ENCODE assay signal across 8 mouse cellular contexts in the genomic region with DNA sequence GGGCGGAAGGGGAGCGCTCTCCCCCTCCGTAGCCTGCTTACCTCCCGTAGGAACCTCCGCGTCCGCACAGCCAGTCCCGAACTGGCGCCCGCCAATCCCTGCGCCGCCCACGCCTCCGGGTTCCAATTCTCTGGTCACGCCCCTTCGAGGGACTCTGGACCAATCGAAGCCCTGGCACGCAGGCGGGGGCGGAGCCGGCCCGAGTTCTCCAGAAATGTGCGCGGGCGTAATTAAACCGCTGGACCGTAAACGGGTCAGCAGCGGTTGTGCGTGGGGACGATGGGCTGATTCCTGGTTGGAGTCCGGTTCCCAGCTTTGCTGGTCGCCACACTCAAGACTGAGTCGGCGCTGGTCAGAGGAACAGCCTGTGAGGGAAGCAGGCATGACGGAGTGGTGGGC. TPM values are rescaled to one million over a fixed set of nuclear protein-coding genes. Genes with fewer than 3 reads are reported as not detected.
DNase-seq lines count a peak whose midpoint lies in the region; ATAC-seq and TF ChIP-seq lines count a peak whose summit lies in the region.

A gene (minus strand): TSS at position 117 of the 399 bp plus-strand sequence.

- peak within 1 kb of the TSS; percentile 82 for H3K4me2 ChIP-seq in heart, embryonic 11.5 days
- H3K4me2 ChIP-seq in kidney, embryonic 15.5 days = peak within 1 kb of the TSS; percentile 83
- peak within 1 kb of the TSS; percentile 77 for H3K4me2 ChIP-seq in limb, embryonic 15.5 days
- peak within 1 kb of the TSS; percentile 98 for H3K4me2 ChIP-seq in midbrain, postnatal 0 days (ENCODE audit: low read depth, low read length, poor library complexity, severe bottlenecking)

- H3K9me3 ChIP-seq in heart, embryonic 11.5 days (replicated peaks; ENCODE audit: control insufficient read depth, low read length) = no peaks in the 10 kb centered on the region
- H3K9me3 ChIP-seq in kidney, embryonic 15.5 days (replicated peaks) = no peaks in the 10 kb centered on the region
- H3K9me3 ChIP-seq in limb, embryonic 15.5 days = no peaks in the 10 kb centered on the region
- H3K9me3 ChIP-seq in midbrain, postnatal 0 days (ENCODE audit: low read length) = no peaks in the 10 kb centered on the region

- H3K36me3 ChIP-seq in heart, embryonic 11.5 days (ENCODE audit: control insufficient read depth, insufficient read depth, low read length) = no peaks in the 10 kb centered on the region
- no peaks in the 10 kb centered on the region for H3K36me3 ChIP-seq in kidney, embryonic 15.5 days
- no peaks in the 10 kb centered on the region for H3K36me3 ChIP-seq in limb, embryonic 15.5 days
- no peaks in the 10 kb centered on the region for H3K36me3 ChIP-seq in midbrain, postnatal 0 days (ENCODE audit: insufficient read depth, low read length)

- under 1% methylated on average over 36 of the region's 36 CpGs for WGBS in heart, embryonic 11.5 days (ENCODE audit: insufficient replicate concordance)
- under 1% methylated on average over 36 of the region's 36 CpGs for WGBS in kidney, embryonic 15.5 days
- under 1% methylated on average over 35 of the region's 36 CpGs for WGBS in limb, embryonic 15.5 days
- under 1% methylated on average over 32 of the region's 36 CpGs for WGBS in midbrain, postnatal 0 days

- no peak; the same call in 1 of the 2 replicates for TF ChIP-seq POLR2A in brain, embryonic 14.5 days (IDR thresholded peaks at IDR 0.05; ENCODE audit: borderline replicate concordance, extremely low read depth, insufficient read depth, insufficient read length, poor library complexity, severe bottlenecking)

- H3K9ac ChIP-seq in heart, embryonic 11.5 days (ENCODE audit: low read depth, low read length) = peak within 1 kb of the TSS; percentile 67
- peak within 1 kb of the TSS; percentile 57 for H3K9ac ChIP-seq in kidney, embryonic 15.5 days
- peak within 1 kb of the TSS; percentile 56 for H3K9ac ChIP-seq in limb, embryonic 15.5 days
- H3K9ac ChIP-seq in midbrain, postnatal 0 days (replicated peaks; ENCODE audit: low read length, poor library complexity, severe bottlenecking) = peak within 1 kb of the TSS; percentile 44; the same call in 1 of the 2 replicates

- H3K27ac ChIP-seq in heart, embryonic 11.5 days (ENCODE audit: low read depth, low read length) = peak within 1 kb of the TSS; percentile 16; the same call in 1 of the 2 replicates
- H3K27ac ChIP-seq in kidney, embryonic 15.5 days = peak within 1 kb of the TSS; percentile 90
- H3K27ac ChIP-seq in limb, embryonic 15.5 days = peak within 1 kb of the TSS; percentile 81
- H3K27ac ChIP-seq in midbrain, postnatal 0 days (ENCODE audit: low read depth, low read length) = no peak within 1 kb of the TSS

- ATAC-seq in erythroblast, adult 5-6 weeks (replicated peaks; ENCODE audit: low FRiP score, poor library complexity, severe bottlenecking) = peak; percentile 84
- ATAC-seq in heart, embryonic 11.5 days (replicated peaks; ENCODE audit: insufficient number of reproducible peaks, low FRiP score, low TSS enrichment) = peak; percentile 89
- ATAC-seq in kidney, embryonic 15.5 days (replicated peaks; ENCODE audit: low FRiP score) = peak; percentile 94
- peak; percentile 89 for ATAC-seq in limb, embryonic 15.5 days (ENCODE audit: insufficient number of reproducible peaks, low FRiP score, low TSS enrichment, low read depth)
- peak; percentile 91 for ATAC-seq in midbrain, postnatal 0 days (ENCODE audit: low FRiP score)

- H3K27me3 ChIP-seq in heart, embryonic 11.5 days (ENCODE audit: control insufficient read depth, insufficient read depth, low read length) = peaks cover 6% of the 10 kb centered on the region; the same call in 1 of the 2 replicates
- no peaks in the 10 kb centered on the region for H3K27me3 ChIP-seq in kidney, embryonic 15.5 days
- 0 out of 2 replicates have a peak, but pooled peaks cover 3% of the 10 kb centered on the region for H3K27me3 ChIP-seq in limb, embryonic 15.5 days
- 0 out of 2 replicates have a peak, but pooled peaks cover 3% of the 10 kb centered on the region for H3K27me3 ChIP-seq in midbrain, postnatal 0 days (ENCODE audit: insufficient read depth, low read length)

- H3K4me1 ChIP-seq in heart, embryonic 11.5 days (ENCODE audit: control insufficient read depth, insufficient read depth, low read length) = peaks cover 10% of the 10 kb centered on the region
- H3K4me1 ChIP-seq in kidney, embryonic 15.5 days = peaks cover 17% of the 10 kb centered on the region
- H3K4me1 ChIP-seq in limb, embryonic 15.5 days = peaks cover 31% of the 10 kb centered on the region; the same call in 1 of the 2 replicates
- H3K4me1 ChIP-seq in midbrain, postnatal 0 days (ENCODE audit: insufficient read depth, low read length) = peaks cover 8% of the 10 kb centered on the region; the same call in 1 of the 2 replicates

- TF ChIP-seq CTCF in brain, embryonic 14.5 days (IDR thresholded peaks at IDR 0.05; ENCODE audit: borderline replicate concordance, extremely low read depth, insufficient read depth, insufficient read length) = no peak
- TF ChIP-seq CTCF in midbrain, postnatal 0 days (IDR thresholded peaks at IDR 0.05) = no peak

- DNase-seq in CD4-positive helper T cell, adult 2 months (ENCODE audit: low read depth, low spot score) = peak; percentile 73
- peak; percentile 92 for DNase-seq in brain, embryonic 14.5 days (ENCODE audit: low read depth)
- DNase-seq in midbrain, postnatal 0 days (ENCODE audit: low spot score) = peak; percentile 83
- peak; percentile 32 to 78 for DNase-seq in spleen, postnatal 10 days (ENCODE audit: low spot score in 2 of 2)

- peak within 1 kb of the TSS; percentile 58 for H3K4me3 ChIP-seq in heart, embryonic 11.5 days (ENCODE audit: low read depth, low read length)
- H3K4me3 ChIP-seq in kidney, embryonic 15.5 days (replicated peaks) = peak within 1 kb of the TSS; percentile 66
- H3K4me3 ChIP-seq in limb, embryonic 15.5 days = peak within 1 kb of the TSS; percentile 62
- H3K4me3 ChIP-seq in midbrain, postnatal 0 days (ENCODE audit: low read depth, low read length) = peak within 1 kb of the TSS; percentile 49

RNA-seq across cellular contexts. Expression of the gene that starts here (rescaled TPM):
- polyA plus RNA-seq in brain, embryonic 14.5 days (2012; rRNA removed) = 0.41 and 0.58 TPM in 2 replicates
- 0.42 TPM in 1 of 2 replicates, not detected in the other for total RNA-seq in erythroblast, adult 5-6 weeks (2015; ENCODE audit: low replicate concordance)
- 0.09 TPM in 1 of 2 replicates, not detected in the other for total RNA-seq in erythroblast, adult 5-6 weeks (2017; ENCODE audit: low replicate concordance)
- polyA plus RNA-seq in heart, embryonic 11.5 days (2014; fragmentation: Nextera tagmentation; extraction: Ambion mirVana) = 1.6 and 1.8 TPM in 2 replicates
- polyA plus RNA-seq in kidney, embryonic 15.5 days (2015; fragmentation: Nextera tagmentation; extraction: Ambion mirVana) = 5.0 and 5.4 TPM in 2 replicates
- polyA plus RNA-seq in limb, embryonic 15.5 days (2015; fragmentation: Nextera tagmentation; extraction: Ambion mirVana) = 5.4 and 7.2 TPM in 2 replicates
- total RNA-seq in midbrain, postnatal 0 days (2014; rRNA removed) = 0.38 and 0.77 TPM in 2 replicates
- 0.46 and 0.58 TPM in 2 replicates for polyA plus RNA-seq in midbrain, postnatal 0 days (2015; fragmentation: Nextera tagmentation; extraction: Ambion mirVana)

Comparison
In these comparisons a context has a peak if more than half of its experiments do, and no peak if none do; other contexts are left out.
1. Peak in DNase-seq in brain, embryonic 14.5 days; RNA of the gene not detected or under 1 TPM.
2. Peak in ATAC-seq in erythroblast, adult 5-6 weeks; RNA of the gene not detected or under 1 TPM.
3. Peak in DNase-seq, ATAC-seq, H3K4me3 ChIP-seq, H3K9ac ChIP-seq and H3K4me2 ChIP-seq in midbrain, postnatal 0 days; RNA of the gene not detected or under 1 TPM.